Mouse (Mus musculus): ENCODE measurements at regions not wholly inside any gene's neighbourhood (a gene's known extent, or its start where the extent isn't known, plus 50 kb on each side); places are given as distances from the start of the nearest gene placed in this dataset.

DNA sequence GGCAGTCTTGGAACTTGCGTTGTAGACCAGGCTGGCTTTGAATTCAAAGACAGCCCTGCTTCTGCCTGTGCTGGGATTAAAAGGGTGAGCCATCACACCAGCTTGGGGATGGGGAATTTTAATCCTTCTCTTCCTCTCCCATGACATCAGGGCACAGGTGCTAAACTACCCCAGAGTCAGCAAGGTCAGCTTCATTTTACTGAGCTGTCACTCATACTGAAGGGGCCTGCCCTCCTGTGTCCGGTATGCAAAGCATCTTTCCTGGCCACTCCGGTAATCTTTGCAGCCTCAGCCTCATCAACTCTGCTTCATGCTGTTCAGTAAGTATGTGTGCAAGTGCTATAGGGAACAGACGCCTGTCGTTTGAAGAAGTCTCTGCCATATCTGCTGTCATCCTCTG is 248.1 kb downstream of the Enc1 start:
- H3K36me3 ChIP-seq: no peaks in the 10 kb centered on the region
- no peak for ATAC-seq (ENCODE audit: insufficient number of reproducible peaks, low FRiP score, low TSS enrichment, low read depth)
- no peak overlapping the region for H3K4me3 ChIP-seq
- H3K9me3 ChIP-seq: no peaks in the 10 kb centered on the region
- 41% methylated on average over 5 of the region's 5 CpGs for WGBS
- H3K4me2 ChIP-seq: no peak overlapping the region
- no peak overlapping the region for H3K9ac ChIP-seq
- H3K27ac ChIP-seq: no peak overlapping the region
- no peaks in the 10 kb centered on the region; the same call in 1 of the 2 replicates for H3K27me3 ChIP-seq
- peaks cover 30% of the 10 kb centered on the region for H3K4me1 ChIP-seq

DNA sequence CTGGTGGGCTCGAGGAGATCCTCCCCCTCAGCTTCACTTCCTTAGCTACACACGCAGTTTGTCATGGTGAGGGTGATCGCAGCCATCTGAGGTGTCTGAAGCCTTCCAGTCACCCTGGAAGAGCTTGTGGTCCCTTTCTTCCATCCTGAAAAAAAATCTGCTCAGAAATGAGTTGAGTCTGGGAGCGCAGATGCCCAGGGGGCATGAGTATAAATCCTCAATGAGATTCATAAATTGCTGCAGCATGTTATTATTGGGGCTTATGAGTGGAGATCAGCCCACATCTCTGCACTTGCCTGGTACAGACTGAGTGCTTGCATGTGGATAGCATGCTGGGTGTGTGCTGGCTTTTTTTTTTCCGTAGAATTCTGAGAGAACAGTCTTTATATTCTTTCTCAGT is 247.6 kb downstream of the Enc1 start:
- peaks cover 31% of the 10 kb centered on the region for H3K4me1 ChIP-seq
- no peak overlapping the region for H3K4me3 ChIP-seq
- no peak overlapping the region for H3K27ac ChIP-seq
- H3K36me3 ChIP-seq: no peaks in the 10 kb centered on the region
- H3K9me3 ChIP-seq: no peaks in the 10 kb centered on the region
- no peaks in the 10 kb centered on the region; the same call in 1 of the 2 replicates for H3K27me3 ChIP-seq
- 0 out of 2 replicates have a peak overlapping the region, but pooled peaks have one; percentile 11 for H3K4me2 ChIP-seq
- ATAC-seq (ENCODE audit: insufficient number of reproducible peaks, low FRiP score, low TSS enrichment, low read depth): no peak
- 24% methylated on average over 5 of the region's 5 CpGs for WGBS
- H3K9ac ChIP-seq: no peak overlapping the region

DNA sequence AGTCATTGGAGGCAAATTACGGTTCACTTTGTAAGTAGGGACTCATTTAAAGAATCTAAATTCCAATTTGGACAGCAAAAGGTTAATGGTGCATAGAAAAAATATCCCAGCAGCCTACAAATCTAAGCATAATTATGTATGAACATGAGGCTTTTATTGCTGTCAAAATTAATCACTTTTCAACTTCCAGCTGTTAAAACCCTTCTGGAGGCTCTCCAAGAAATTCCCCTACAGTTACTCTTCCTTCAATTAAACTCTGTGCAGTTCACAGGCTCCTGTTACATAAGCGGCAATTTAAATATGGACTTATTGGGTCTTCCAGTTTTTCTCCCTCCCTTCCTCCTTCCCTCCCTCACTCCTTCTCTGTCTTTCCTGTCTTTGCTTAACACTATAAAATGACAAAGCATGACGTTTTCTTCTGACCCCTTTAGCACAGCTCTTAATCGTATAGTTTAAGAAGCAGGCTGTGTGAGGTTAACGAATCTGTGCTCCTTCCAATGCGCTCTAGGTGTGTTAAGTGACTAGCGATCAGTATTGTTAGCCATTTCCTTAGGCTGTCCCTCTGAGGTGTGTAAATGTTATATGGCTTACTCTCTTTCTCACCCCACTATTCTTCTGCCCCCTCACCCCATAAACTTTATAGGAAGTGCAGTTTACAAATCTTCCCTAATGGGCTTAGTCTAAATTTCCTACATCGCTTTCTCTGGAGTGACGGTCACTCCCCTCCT is 247.0 kb downstream of the Enc1 start:
- H3K4me2 ChIP-seq: 0 out of 2 replicates have a peak overlapping the region, but pooled peaks have one; percentile 11
- H3K4me3 ChIP-seq: no peak overlapping the region
- no peak overlapping the region for H3K9ac ChIP-seq
- peaks cover 24% of the 10 kb centered on the region for H3K4me1 ChIP-seq
- H3K27me3 ChIP-seq: no peaks in the 10 kb centered on the region; the same call in 1 of the 2 replicates
- no peaks in the 10 kb centered on the region for H3K36me3 ChIP-seq
- 21% methylated on average over 9 of the region's 9 CpGs for WGBS
- no peaks in the 10 kb centered on the region for H3K9me3 ChIP-seq
- ATAC-seq (ENCODE audit: insufficient number of reproducible peaks, low FRiP score, low TSS enrichment, low read depth): no peak
- no peak overlapping the region for H3K27ac ChIP-seq

DNA sequence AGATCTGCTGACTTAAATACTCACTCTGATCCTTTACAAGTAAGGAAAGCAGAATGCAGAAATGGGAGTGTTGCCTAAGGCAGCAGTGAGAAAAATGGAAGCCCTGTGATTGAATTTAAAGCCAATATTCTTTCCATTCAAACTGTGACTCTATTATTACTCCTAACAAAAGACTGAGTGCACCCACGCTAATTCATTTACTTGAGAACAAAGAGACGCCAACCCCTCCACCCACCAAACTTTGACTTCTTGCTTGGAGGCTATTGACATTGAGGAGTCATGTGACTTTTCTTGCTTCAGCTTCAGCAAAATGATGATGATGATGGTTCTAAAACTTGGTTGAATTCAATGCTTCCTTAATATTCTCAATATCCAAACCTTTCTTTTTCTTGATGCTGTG is 245.6 kb downstream of the Enc1 start:
- H3K4me2 ChIP-seq: no peak overlapping the region
- no peaks in the 10 kb centered on the region for H3K27me3 ChIP-seq
- ATAC-seq (ENCODE audit: insufficient number of reproducible peaks, low FRiP score, low TSS enrichment, low read depth): no peak
- H3K27ac ChIP-seq: no peak overlapping the region
- H3K4me3 ChIP-seq: no peak overlapping the region
- no peaks in the 10 kb centered on the region for H3K36me3 ChIP-seq
- no peak overlapping the region for H3K9ac ChIP-seq
- H3K9me3 ChIP-seq: no peaks in the 10 kb centered on the region
- H3K4me1 ChIP-seq: peaks cover 22% of the 10 kb centered on the region
- WGBS: 93% methylated on average over 2 of the region's 2 CpGs

DNA sequence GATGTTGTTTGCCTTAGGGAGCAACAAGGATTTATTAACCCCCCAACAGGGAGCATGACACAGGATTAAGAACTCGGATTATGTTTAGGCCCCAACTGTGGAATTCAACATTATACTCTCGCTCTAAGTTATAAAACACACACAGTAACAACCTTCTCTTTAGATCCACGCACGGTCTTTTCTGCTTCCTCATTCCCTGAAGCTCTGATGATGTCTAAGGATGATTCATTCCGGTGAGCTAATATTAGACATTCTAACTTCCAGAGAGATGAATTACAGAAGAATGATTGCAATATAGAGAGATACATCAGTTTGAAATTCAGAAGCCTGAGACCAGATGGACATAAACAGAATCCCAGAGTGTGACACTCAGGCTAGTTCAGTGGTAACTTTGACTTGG is 245.0 kb downstream of the Enc1 start:
- 58% methylated on average over 5 of the region's 5 CpGs for WGBS

DNA sequence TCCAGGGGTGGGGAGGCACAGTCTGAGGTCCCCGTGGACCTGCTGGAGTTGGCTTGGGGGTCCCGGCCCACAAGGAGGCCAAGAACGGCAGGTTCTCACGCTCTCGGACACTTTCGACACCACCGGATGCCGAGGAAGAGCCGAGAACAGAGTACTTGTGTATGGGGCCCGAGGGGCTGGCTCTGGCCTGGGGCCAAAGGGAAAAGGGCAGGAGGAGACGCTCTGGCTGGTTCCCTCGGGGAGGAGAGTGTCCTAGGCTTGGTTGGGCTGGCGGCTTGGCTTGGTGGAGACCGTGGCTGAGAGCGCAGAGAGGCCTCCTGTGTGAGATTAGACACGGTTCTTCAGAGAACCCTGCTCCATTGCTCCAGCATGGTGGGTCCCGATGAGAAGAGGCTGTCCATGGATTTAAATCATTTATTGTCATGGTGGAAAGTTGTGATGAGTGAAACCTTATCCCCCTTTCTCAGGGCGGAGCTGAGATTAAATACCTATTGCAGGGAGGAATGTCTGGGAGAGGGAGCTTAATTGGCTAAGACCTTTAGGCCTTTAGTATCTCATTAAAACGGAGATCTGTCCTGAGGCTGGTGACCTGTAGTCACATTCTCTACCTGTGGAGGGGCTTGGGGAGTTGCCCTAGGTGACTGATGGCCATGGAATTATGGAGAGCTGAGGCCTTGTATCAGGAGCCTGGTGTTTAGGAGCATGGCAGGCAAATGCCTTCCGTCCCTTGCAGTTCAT is 244.1 kb downstream of the Enc1 start:
- Histone ChIP-seq H3K4me1 (peaks cover 22% of the 10 kb centered on the region), H3K9me3 (no peaks in the 10 kb centered on the region), H3K4me2 (no peak overlapping the region), H3K27ac (no peak overlapping the region), H3K27me3 (no peaks in the 10 kb centered on the region), H3K4me3 (no peak overlapping the region), H3K36me3 (no peaks in the 10 kb centered on the region), H3K9ac (no peak overlapping the region)
- 0 out of 2 replicates have a peak, but pooled peaks have one; percentile 55 for ATAC-seq (ENCODE audit: insufficient number of reproducible peaks, low FRiP score, low TSS enrichment, low read depth)
- WGBS: 79% methylated on average over 20 of the region's 20 CpGs

More for the DNA sequence above, 245.0 kb downstream of the Enc1 start:
- H3K36me3 ChIP-seq: no peaks in the 10 kb centered on the region
- no peak overlapping the region for H3K27ac ChIP-seq
- peaks cover 22% of the 10 kb centered on the region for H3K4me1 ChIP-seq
- no peak overlapping the region for H3K4me2 ChIP-seq
- H3K9ac ChIP-seq: no peak overlapping the region
- no peaks in the 10 kb centered on the region for H3K9me3 ChIP-seq
- H3K4me3 ChIP-seq: no peak overlapping the region
- ATAC-seq (ENCODE audit: insufficient number of reproducible peaks, low FRiP score, low TSS enrichment, low read depth): no peak
- no peaks in the 10 kb centered on the region for H3K27me3 ChIP-seq

DNA sequence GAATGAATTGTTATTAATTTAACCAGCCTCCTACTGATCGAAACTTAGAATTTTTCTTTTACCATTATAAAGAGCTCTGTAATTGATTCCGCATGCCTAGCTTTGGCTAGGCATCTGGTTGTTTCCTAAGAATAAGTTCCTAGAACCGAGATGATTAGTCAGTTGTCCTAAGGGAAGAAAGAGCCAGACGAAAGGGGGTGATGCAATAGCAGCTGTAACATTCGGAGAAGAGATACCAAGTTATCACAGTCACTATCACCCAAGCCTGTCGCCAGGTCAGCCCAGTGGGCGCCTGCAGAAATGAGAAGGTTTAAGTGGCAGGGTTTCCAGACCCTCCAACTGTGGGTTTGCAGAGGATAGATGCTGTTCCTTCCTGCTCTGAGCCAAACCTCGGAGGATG is 242.8 kb downstream of the Enc1 start:
- Histone ChIP-seq H3K4me2 (no peak overlapping the region), H3K27me3 (no peaks in the 10 kb centered on the region), H3K4me1 (peaks cover 17% of the 10 kb centered on the region), H3K27ac (no peak overlapping the region), H3K4me3 (no peak overlapping the region), H3K36me3 (no peaks in the 10 kb centered on the region), H3K9me3 (no peaks in the 10 kb centered on the region), H3K9ac (no peak overlapping the region)
- no peak for ATAC-seq (ENCODE audit: insufficient number of reproducible peaks, low FRiP score, low TSS enrichment, low read depth)
- 41% methylated on average over 8 of the region's 8 CpGs for WGBS

DNA sequence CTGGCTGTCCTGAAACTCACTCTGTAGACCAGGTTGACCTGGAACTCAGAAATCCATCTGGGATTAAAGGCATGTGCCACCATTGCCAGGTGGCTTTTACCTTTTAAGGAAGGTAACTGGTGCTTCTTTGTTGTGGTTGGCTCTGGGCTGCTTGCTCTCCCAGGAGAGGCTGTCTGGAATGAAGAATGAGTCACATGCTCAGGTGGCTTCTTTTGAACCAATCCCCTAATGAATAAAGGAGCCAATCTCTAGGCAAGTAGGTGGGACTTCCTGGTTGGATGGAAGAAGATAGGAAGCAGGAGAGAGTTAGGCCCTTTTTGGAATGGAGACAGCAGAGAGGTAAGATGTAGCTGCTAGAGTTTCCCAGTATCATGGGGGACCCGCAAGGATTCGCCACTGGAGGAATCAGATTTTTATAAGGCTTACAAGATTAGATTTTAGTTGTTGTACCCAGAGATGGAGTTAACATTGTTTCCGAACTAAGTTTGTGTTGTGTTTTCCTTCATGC is 241.6 kb downstream of the Enc1 start:
- H3K9ac ChIP-seq: no peak overlapping the region
- WGBS: 98% methylated on average over 3 of the region's 3 CpGs
- H3K27ac ChIP-seq: no peak overlapping the region
- H3K4me3 ChIP-seq: no peak overlapping the region
- H3K36me3 ChIP-seq: no peaks in the 10 kb centered on the region
- H3K4me2 ChIP-seq: no peak overlapping the region
- no peaks in the 10 kb centered on the region for H3K9me3 ChIP-seq
- no peak for ATAC-seq (ENCODE audit: insufficient number of reproducible peaks, low FRiP score, low TSS enrichment, low read depth)
- no peaks in the 10 kb centered on the region for H3K27me3 ChIP-seq
- peaks cover 8% of the 10 kb centered on the region for H3K4me1 ChIP-seq

DNA sequence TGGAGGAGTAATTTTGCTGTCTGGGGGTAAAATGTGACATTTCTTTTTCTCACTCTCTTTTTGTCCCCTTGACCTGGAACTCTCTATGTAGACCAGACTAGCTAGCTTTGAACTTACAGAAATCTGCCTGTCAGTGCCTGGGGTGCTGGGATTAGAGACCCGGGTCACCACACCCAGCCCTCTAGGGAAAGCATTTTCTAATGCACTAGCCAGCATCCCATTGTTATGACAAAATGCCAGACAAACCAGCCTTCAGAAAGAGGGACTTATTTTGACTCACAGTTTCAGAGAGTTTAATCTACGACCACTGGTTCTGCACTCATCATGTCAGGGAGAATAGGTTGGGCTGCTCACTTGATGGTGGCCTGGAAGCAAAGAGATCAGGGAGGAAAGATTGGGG is 240.4 kb downstream of the Enc1 start:
- no peaks in the 10 kb centered on the region for H3K27me3 ChIP-seq
- no peaks in the 10 kb centered on the region for H3K36me3 ChIP-seq
- peaks cover 8% of the 10 kb centered on the region for H3K4me1 ChIP-seq
- H3K4me3 ChIP-seq: no peak overlapping the region
- H3K27ac ChIP-seq: no peak overlapping the region
- no peak for ATAC-seq (ENCODE audit: insufficient number of reproducible peaks, low FRiP score, low TSS enrichment, low read depth)
- H3K9ac ChIP-seq: no peak overlapping the region
- no peak overlapping the region for H3K4me2 ChIP-seq
- no peaks in the 10 kb centered on the region for H3K9me3 ChIP-seq
- 90% methylated on average over 2 of the region's 2 CpGs for WGBS

DNA sequence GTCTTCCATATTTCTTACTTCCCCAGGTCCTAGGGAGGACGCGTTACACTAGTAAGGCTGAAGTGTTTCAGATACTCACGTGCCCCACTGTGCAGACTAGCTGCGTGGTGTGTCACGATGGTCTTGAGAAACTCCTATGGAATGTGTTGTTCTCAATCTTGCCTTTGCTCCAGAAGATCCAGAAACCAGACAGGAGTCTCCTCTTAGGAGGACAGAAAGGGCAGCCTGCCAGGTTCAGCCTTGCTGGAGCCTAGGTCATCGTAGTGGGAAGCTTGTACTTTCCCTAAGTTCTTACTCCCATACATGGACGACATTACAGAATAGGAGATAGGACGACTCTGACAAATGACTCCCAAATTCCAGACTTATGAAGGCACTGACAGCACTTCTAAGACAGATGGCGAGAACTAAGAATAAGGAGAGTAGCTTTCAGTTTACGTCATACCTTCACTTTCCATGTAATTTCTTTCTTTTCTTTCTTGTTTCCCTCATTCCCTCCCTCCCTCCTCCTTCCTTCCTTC is 238.2 kb downstream of the Enc1 start:
- no peak for ATAC-seq (ENCODE audit: insufficient number of reproducible peaks, low FRiP score, low TSS enrichment, low read depth)
- Histone ChIP-seq H3K4me2 (no peak overlapping the region), H3K4me3 (no peak overlapping the region), H3K27me3 (no peaks in the 10 kb centered on the region), H3K36me3 (no peaks in the 10 kb centered on the region), H3K9me3 (no peaks in the 10 kb centered on the region), H3K9ac (no peak overlapping the region), H3K4me1 (peaks cover 6% of the 10 kb centered on the region), H3K27ac (no peak overlapping the region)
- 85% methylated on average over 10 of the region's 10 CpGs for WGBS

DNA sequence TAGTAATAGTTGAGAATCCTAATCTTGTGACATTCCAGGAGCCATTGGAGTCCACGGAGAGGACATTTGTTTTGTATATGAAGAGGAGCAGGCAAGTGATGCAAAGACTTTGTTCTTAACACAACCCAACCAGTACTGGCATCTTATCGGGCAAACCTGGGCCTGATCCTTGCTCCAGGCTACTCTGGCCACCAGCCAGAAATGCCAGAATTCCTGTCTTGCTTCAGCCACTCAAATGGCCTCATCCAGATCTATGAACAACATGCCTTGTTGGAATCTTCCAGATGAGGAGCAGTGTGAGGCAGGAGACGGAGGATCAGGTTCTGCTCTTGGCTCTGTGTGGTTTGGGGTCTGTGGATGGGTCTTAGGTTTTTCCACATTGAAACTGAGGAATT is 233.1 kb downstream of the Enc1 start:
- Histone ChIP-seq H3K27ac (no peak overlapping the region), H3K36me3 (no peaks in the 10 kb centered on the region), H3K27me3 (no peaks in the 10 kb centered on the region), H3K4me3 (no peak overlapping the region), H3K4me2 (no peak overlapping the region), H3K9ac (no peak overlapping the region), H3K9me3 (no peaks in the 10 kb centered on the region), H3K4me1 (peaks cover 8% of the 10 kb centered on the region; the same call in 1 of the 2 replicates)
- 71% methylated on average over 3 of the region's 3 CpGs for WGBS
- ATAC-seq (ENCODE audit: insufficient number of reproducible peaks, low FRiP score, low TSS enrichment, low read depth): no peak

All from limb, embryonic 15.5 days (tissue).